Mouse (Mus musculus): ENCODE results near the gene Tmem136. TPM values are rescaled to one million over a fixed set of nuclear protein-coding genes. Genes with fewer than 3 reads are reported as not detected.

Tmem136 gene
- polyA plus RNA-seq, 1 experiment from 2014 or later: 2.1 TPM

DNA sequence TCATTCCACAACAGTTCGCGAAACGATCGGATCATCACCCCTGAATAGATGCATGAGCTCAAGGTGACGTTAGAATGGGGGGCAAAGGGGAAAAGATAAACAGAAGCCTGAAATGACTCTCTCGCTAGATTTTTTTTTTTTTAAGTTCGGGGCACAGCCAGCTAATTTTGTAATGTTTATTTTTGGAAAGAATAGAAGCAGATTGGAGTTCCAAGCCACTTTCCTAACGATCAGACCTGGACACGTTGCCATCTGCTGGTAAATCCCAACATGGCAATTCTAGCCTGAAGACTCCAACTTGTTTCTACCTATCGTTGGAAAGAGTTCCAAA lies 9.2 kb downstream of the Tmem136 start, which contains the start of gene Arhgef12:
Arhgef12 (minus strand) TSS at position 53 of the 331 bp plus-strand sequence.
- Histone ChIP-seq H3K27me3 (ENCODE audit: control insufficient read depth, insufficient read depth, low read length) (no peaks in the 10 kb centered on the region), H3K4me1 (replicated peaks; ENCODE audit: control insufficient read depth, insufficient read depth) (no peaks in the 10 kb centered on the region; the same call in 1 of the 2 replicates), H3K27ac (replicated peaks) (peak within 1 kb of the TSS; percentile 98), H3K36me3 (ENCODE audit: control insufficient read depth, insufficient read depth, low read length) (no peaks in the 10 kb centered on the region), H3K9ac (ENCODE audit: low read length) (peak within 1 kb of the TSS; percentile 95), H3K9me3 (ENCODE audit: control insufficient read depth, low read length) (no peaks in the 10 kb centered on the region), H3K4me3 (ENCODE audit: low read depth, low read length) (peak within 1 kb of the TSS; percentile 95), H3K4me2 (replicated peaks; ENCODE audit: low read depth) (peak within 1 kb of the TSS; percentile 78)
- DNase-seq (ENCODE audit: low spot score): peak; percentile 68
- 4% methylated on average over 10 of the region's 10 CpGs for WGBS
- ATAC-seq (ENCODE audit: low FRiP score, low TSS enrichment): no peak; the same call in 1 of the 2 replicates
- peak; percentile 37 for TF ChIP-seq EP300 (optimal IDR thresholded peaks at IDR 0.05)
- peak; percentile 84 for TF ChIP-seq CTCF (IDR thresholded peaks at IDR 0.05; ENCODE audit: low read depth)

DNA sequence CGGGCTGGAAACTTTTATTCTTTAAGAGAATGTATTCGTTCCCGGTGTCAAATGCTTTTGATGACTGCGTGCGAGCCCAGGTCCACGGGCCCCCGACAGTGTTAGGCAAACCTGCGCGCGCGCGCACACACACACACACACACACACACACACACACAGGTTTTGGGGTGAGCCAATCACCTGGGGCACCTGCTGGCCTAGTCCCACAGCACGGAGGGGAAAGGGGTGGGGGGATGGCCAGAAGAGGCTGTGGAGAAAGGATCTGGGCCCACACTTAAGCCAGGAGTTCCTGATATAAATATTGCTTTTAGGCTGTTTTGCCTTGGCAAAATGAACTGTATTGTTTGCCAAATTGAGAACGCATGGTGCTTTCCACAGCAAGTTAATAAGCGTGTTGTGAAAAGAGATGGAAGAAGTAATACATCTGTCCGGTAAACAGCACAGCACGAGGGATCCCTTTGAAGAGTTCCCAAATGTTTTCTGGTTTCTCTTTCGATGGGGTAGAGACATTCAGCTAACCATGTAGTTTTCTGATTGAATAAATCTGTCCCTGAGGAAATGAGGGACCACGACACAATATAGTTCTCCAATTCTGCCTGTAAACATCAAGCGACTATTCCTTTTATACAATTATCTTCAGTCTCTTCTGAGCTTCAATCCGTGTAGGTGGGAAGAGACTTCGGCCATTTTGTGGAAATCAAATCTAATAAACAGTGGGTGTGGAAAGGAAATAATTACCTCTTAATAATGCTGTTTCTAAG lies 9.8 kb downstream of the Tmem136 start:
- no peak for TF ChIP-seq CTCF (IDR thresholded peaks at IDR 0.05; ENCODE audit: low read depth)
- no peak for TF ChIP-seq EP300 (optimal IDR thresholded peaks at IDR 0.05)

DNA sequence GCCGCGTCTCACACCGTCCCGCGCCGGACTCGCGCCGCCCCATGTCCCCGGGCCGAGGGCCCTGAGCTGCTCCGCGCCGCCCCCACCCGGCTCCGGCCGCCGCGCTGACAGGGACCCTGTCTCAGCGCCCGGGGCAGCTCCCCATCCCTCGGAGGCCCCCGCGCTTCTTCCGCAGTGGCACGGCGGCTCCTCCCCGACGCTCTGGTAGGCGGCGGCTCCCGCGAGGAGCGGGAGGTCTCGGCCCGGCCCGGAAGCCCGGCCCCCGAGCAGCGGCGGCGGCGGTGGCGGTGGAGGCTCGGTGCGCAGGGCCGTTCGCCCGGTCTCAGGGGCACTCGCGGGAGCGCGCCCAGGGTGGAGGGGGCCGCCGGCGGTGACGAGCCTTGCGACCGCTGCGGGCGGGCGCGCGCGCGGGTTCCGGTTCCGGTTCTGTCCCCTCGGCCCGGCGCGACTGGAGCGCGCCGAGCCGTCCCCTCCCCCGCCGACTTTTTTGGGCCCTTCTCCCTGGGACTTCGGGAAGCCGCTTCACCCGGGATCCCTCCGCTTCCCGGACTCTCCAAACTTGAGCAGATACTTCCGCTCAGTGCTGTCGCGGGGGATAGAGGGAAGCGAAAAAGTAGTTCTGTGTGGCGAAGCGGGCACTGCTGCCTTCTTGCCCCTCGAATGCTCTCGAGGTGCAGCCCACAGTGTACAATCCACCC lies 10.6 kb downstream of the Tmem136 start:
- peak overlapping the region; percentile 95 for H3K9ac ChIP-seq (ENCODE audit: low read length)
- H3K9me3 ChIP-seq (ENCODE audit: control insufficient read depth, low read length): no peaks in the 10 kb centered on the region
- H3K4me3 ChIP-seq (ENCODE audit: low read depth, low read length): peak overlapping the region; percentile 95
- WGBS: under 1% methylated on average over 66 of the region's 91 CpGs
- TF ChIP-seq EP300 (optimal IDR thresholded peaks at IDR 0.05): no peak
- 0 out of 2 replicates have a peak, but pooled peaks have one; percentile 6 for TF ChIP-seq CTCF (IDR thresholded peaks at IDR 0.05; ENCODE audit: low read depth)
- H3K27ac ChIP-seq (replicated peaks): peak overlapping the region; percentile 98
- H3K36me3 ChIP-seq (ENCODE audit: control insufficient read depth, insufficient read depth, low read length): no peaks in the 10 kb centered on the region
- ATAC-seq (ENCODE audit: low FRiP score, low TSS enrichment): peak; percentile 87
- H3K4me2 ChIP-seq (replicated peaks; ENCODE audit: low read depth): peak overlapping the region; percentile 78
- peak; percentile 92 for DNase-seq (ENCODE audit: low spot score)
- no peaks in the 10 kb centered on the region; the same call in 1 of the 2 replicates for H3K4me1 ChIP-seq (replicated peaks; ENCODE audit: control insufficient read depth, insufficient read depth)
- no peaks in the 10 kb centered on the region for H3K27me3 ChIP-seq (ENCODE audit: control insufficient read depth, insufficient read depth, low read length)

More for the DNA sequence above, 9.8 kb downstream of the Tmem136 start:
- ATAC-seq (ENCODE audit: low FRiP score, low TSS enrichment): peak; percentile 50
- H3K4me3 ChIP-seq (ENCODE audit: low read depth, low read length): peak overlapping the region; percentile 95
- no peaks in the 10 kb centered on the region for H3K9me3 ChIP-seq (ENCODE audit: control insufficient read depth, low read length)
- peak; percentile 71 for DNase-seq (ENCODE audit: low spot score)
- no peaks in the 10 kb centered on the region; the same call in 1 of the 2 replicates for H3K4me1 ChIP-seq (replicated peaks; ENCODE audit: control insufficient read depth, insufficient read depth)
- peak overlapping the region; percentile 95 for H3K9ac ChIP-seq (ENCODE audit: low read length)
- no peaks in the 10 kb centered on the region for H3K27me3 ChIP-seq (ENCODE audit: control insufficient read depth, insufficient read depth, low read length)
- H3K27ac ChIP-seq (replicated peaks): peak overlapping the region; percentile 98
- H3K36me3 ChIP-seq (ENCODE audit: control insufficient read depth, insufficient read depth, low read length): no peaks in the 10 kb centered on the region
- 4% methylated on average over 22 of the region's 22 CpGs for WGBS
- peak overlapping the region; percentile 78 for H3K4me2 ChIP-seq (replicated peaks; ENCODE audit: low read depth)

DNA sequence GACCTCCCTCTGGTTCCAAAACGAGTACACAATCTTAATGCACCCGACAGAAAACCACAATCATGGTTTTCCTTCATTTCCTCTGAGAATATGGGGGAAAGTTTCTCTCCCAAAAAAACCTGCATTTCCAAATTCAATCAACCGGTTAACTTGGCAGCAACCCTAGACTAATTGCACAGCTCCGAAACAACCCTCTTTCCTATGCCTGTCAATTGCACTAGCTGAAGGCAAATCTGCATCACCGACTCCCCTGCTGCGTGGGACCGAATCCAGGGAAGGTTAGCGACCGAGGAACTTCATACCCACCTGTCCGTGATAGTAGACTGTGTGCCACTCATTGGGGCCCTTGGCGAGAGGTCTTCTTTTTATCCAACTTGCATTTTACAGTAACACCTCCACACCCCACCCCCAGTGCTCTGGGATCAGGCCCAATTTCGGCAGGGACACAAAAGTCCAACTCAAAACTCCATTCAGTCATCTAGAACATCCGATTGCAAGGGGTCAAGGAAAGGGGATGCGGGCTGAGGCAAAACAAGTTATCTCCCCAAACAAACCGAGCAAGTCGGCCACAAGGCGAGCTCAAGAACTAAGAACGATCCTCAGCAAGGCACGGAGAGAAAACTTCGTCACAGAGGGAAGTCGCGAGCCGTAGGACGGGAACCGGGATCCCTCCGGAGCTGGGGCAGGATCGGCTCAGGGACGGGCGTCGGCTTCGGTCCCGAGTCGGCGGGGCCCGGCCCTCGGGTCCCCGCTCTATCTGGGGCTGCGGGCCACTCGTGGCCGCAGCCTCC lies 11.3 kb downstream of the Tmem136 start:
- H3K27ac ChIP-seq (replicated peaks): peak overlapping the region; percentile 98
- peak overlapping the region; percentile 78 for H3K4me2 ChIP-seq (replicated peaks; ENCODE audit: low read depth)
- peak overlapping the region; percentile 95 for H3K4me3 ChIP-seq (ENCODE audit: low read depth, low read length)
- H3K27me3 ChIP-seq (ENCODE audit: control insufficient read depth, insufficient read depth, low read length): no peaks in the 10 kb centered on the region
- no peaks in the 10 kb centered on the region for H3K36me3 ChIP-seq (ENCODE audit: control insufficient read depth, insufficient read depth, low read length)
- TF ChIP-seq EP300 (optimal IDR thresholded peaks at IDR 0.05) (no peak), CTCF (IDR thresholded peaks at IDR 0.05; ENCODE audit: low read depth) (peak; percentile 6; the same call in 1 of the 2 replicates)
- no peak for ATAC-seq (ENCODE audit: low FRiP score, low TSS enrichment)
- H3K4me1 ChIP-seq (replicated peaks; ENCODE audit: control insufficient read depth, insufficient read depth): no peaks in the 10 kb centered on the region; the same call in 1 of the 2 replicates
- under 1% methylated on average over 38 of the region's 40 CpGs for WGBS
- peak; percentile 51 for DNase-seq (ENCODE audit: low spot score)
- H3K9ac ChIP-seq (ENCODE audit: low read length): peak overlapping the region; percentile 95
- no peaks in the 10 kb centered on the region for H3K9me3 ChIP-seq (ENCODE audit: control insufficient read depth, low read length)

DNA sequence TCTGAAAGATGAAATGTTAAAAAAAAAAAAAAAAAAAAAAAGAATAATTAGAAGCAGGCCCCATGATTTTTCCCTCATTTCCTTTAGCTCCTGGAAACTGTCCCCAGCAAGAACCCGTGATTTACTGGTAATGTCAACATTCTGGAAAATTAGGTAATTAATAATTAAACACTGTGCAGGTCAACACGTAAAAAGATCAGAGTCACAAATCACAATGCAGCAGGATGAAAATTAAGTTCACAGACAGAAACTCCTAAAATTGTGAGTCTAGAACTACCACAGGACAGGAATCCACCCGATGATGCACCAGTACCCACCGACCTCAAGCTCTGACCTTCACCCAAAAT lies 11.9 kb downstream of the Tmem136 start:
- Histone ChIP-seq H3K4me1 (replicated peaks; ENCODE audit: control insufficient read depth, insufficient read depth) (no peaks in the 10 kb centered on the region; the same call in 1 of the 2 replicates), H3K36me3 (ENCODE audit: control insufficient read depth, insufficient read depth, low read length) (no peaks in the 10 kb centered on the region), H3K9me3 (ENCODE audit: control insufficient read depth, low read length) (no peaks in the 10 kb centered on the region), H3K27me3 (ENCODE audit: control insufficient read depth, insufficient read depth, low read length) (no peaks in the 10 kb centered on the region), H3K27ac (replicated peaks) (peak overlapping the region; percentile 98; the same call in 1 of the 2 replicates), H3K4me3 (ENCODE audit: low read depth, low read length) (peak overlapping the region; percentile 95), H3K9ac (ENCODE audit: low read length) (peak overlapping the region; percentile 95), H3K4me2 (replicated peaks; ENCODE audit: low read depth) (peak overlapping the region; percentile 78)
- TF ChIP-seq EP300 (optimal IDR thresholded peaks at IDR 0.05) (no peak), CTCF (IDR thresholded peaks at IDR 0.05; ENCODE audit: low read depth) (no peak)
- DNase-seq (ENCODE audit: low spot score): no peak
- no peak for ATAC-seq (ENCODE audit: low FRiP score, low TSS enrichment)
- 1% methylated on average over 4 of the region's 4 CpGs for WGBS

Measured in stomach, postnatal 0 days (tissue).